Mouse (Mus musculus) T-helper 2 cell (primary cell): Measurements from ENCODE around the gene 4930402H24Rik.
"Not testable (repeated sequence)": the region's sequence is repeated elsewhere in the genome, so short reads cannot be mapped to it uniquely, and the experiment has no call there.

Experiments used
- in situ Hi-C: fragments of 300-600 bp; cut with MboI, MseI; formaldehyde crosslinking; loops from one replicate; pipeline ENCODE4 v1.15.1; 2025; ENCODE audit warnings: high pct_unique_total_duplicates

4930402H24Rik gene

GRCm38 (mm10) chr2:130852964-130853363, 53.2 kb downstream of the 4930402H24Rik start:
- in situ Hi-C loops: loop anchor here (10.0 kb wide), 1 partner anchor 1898 kb away; no protein-coding TSS in a partner anchor

- in situ Hi-C loops: loop anchor here (10.0 kb wide), 1 partner anchor 1897 kb away; no protein-coding TSS in a partner anchor
Observed at GRCm38 (mm10) chr2:130851363-130852246, 54.6 kb downstream of the 4930402H24Rik start.

- in situ Hi-C loops: loop anchor here (10.0 kb wide), 1 partner anchor 1895 kb away; no protein-coding TSS in a partner anchor
Observed at GRCm38 (mm10) chr2:130849688-130850087, 56.5 kb downstream of the 4930402H24Rik start.

- in situ Hi-C loops: no loop called here
Observed at GRCm38 (mm10) chr2:130848313-130848712, 57.9 kb downstream of the 4930402H24Rik start.

- in situ Hi-C loops: no loop called here
Observed at GRCm38 (mm10) chr2:130843623-130844022, 62.6 kb downstream of the 4930402H24Rik start.

- in situ Hi-C loops: no loop called here
Observed at GRCm38 (mm10) chr2:130840846-130841245, 65.4 kb downstream of the 4930402H24Rik start.

- in situ Hi-C loops: no loop called here
Observed at GRCm38 (mm10) chr2:130839874-130840661, 66.1 kb downstream of the 4930402H24Rik start.

- in situ Hi-C loops: no loop called here
Observed at GRCm38 (mm10) chr2:130839528-130839873, 66.7 kb downstream of the 4930402H24Rik start.

GRCm38 (mm10) chr2:130839084-130839483, 67.1 kb downstream of the 4930402H24Rik start:
- in situ Hi-C loops: no loop called here

GRCm38 (mm10) chr2:130838131-130838530, 68.1 kb downstream of the 4930402H24Rik start:
- in situ Hi-C loops: no loop called here

- in situ Hi-C loops: no loop called here
Observed at GRCm38 (mm10) chr2:130833699-130834098, 72.5 kb downstream of the 4930402H24Rik start.

- in situ Hi-C loops: no loop called here
Observed at GRCm38 (mm10) chr2:130832582-130832981, 73.6 kb downstream of the 4930402H24Rik start.

- in situ Hi-C loops: no loop called here
Observed at GRCm38 (mm10) chr2:130832012-130832411, 74.2 kb downstream of the 4930402H24Rik start.

- in situ Hi-C loops: no loop called here
Observed at GRCm38 (mm10) chr2:130830236-130830635, 76.0 kb downstream of the 4930402H24Rik start.

GRCm38 (mm10) chr2:130829496-130829895, 76.7 kb downstream of the 4930402H24Rik start:
- in situ Hi-C loops: no loop called here

GRCm38 (mm10) chr2:130828668-130829067, 77.5 kb downstream of the 4930402H24Rik start:
- in situ Hi-C loops: no loop called here

GRCm38 (mm10) chr2:130828066-130828465, 78.1 kb downstream of the 4930402H24Rik start:
- in situ Hi-C loops: not testable (repeated sequence)

- in situ Hi-C loops: no loop called here
Observed at GRCm38 (mm10) chr2:130827410-130827809, 78.8 kb downstream of the 4930402H24Rik start.

GRCm38 (mm10) chr2:130818838-130819647, 87.2 kb downstream of the 4930402H24Rik start:
- in situ Hi-C loops: no loop called here

GRCm38 (mm10) chr2:130817865-130818264, 88.3 kb downstream of the 4930402H24Rik start:
- in situ Hi-C loops: no loop called here

GRCm38 (mm10) chr2:130816205-130816604, 90.0 kb downstream of the 4930402H24Rik start:
- in situ Hi-C loops: no loop called here
